Mouse (Mus musculus) Patski (cell line): ENCODE measurements around the gene Oprd1. TPM values are rescaled to one million over a fixed set of nuclear protein-coding genes. Genes with fewer than 3 reads are reported as not detected.
A peak's percentile ranks its signal among the peaks of the same experiment; 100 is the strongest.

ENCODE experiments used
- ATAC-seq: fragments of 100-300 bp; one replicate; pipeline ENCODE4 v1.8.0; 2021
- CTCF ChIA-PET: fragments of 350-600 bp; sonication (Branson Sonifier 250); formaldehyde crosslinking; loops from one replicate; lab custom pipeline; 2022; ENCODE audit warnings: inconsistent platforms; lab: Charles Lee
- POLR2A ChIA-PET: fragments of 350-600 bp; sonication (Branson Sonifier 250); formaldehyde crosslinking; loops from one replicate; lab custom pipeline; 2022; ENCODE audit warnings: antibody characterized with exemption, inconsistent platforms; lab: Charles Lee
- DNase-seq: peaks from one replicate; pipeline ENCODE4 v3.0.0-alpha.2; 2011; ENCODE audit warnings: low read depth, low spot score
- H3K27me3 ChIP-seq: fragments of 371-371 bp; one replicate; pipeline ENCODE4 v1.5.1; 2021
- CTCF ChIP-seq: fragments of 100-300 bp; IDR thresholded peaks from one replicate; pipeline ENCODE4 v1.5.1; 2021
- in situ Hi-C: fragments of 300-500 bp; cut with MboI; formaldehyde crosslinking; loops from 3 replicates; pipeline ENCODE4 v1.11.1; 2018; ENCODE audit warnings: low pct_unique_long_range_greater_than_20kb, mixed read lengths
- polyA plus RNA-seq: library from polyadenylated mRNA; unstranded; gene quantifications from one replicate; pipeline ENCODE4 v1.2.3, GENCODE M21; 2021

Oprd1 gene
- polyA plus RNA-seq, 1 experiment from 2014 or later: not detected

DNA sequence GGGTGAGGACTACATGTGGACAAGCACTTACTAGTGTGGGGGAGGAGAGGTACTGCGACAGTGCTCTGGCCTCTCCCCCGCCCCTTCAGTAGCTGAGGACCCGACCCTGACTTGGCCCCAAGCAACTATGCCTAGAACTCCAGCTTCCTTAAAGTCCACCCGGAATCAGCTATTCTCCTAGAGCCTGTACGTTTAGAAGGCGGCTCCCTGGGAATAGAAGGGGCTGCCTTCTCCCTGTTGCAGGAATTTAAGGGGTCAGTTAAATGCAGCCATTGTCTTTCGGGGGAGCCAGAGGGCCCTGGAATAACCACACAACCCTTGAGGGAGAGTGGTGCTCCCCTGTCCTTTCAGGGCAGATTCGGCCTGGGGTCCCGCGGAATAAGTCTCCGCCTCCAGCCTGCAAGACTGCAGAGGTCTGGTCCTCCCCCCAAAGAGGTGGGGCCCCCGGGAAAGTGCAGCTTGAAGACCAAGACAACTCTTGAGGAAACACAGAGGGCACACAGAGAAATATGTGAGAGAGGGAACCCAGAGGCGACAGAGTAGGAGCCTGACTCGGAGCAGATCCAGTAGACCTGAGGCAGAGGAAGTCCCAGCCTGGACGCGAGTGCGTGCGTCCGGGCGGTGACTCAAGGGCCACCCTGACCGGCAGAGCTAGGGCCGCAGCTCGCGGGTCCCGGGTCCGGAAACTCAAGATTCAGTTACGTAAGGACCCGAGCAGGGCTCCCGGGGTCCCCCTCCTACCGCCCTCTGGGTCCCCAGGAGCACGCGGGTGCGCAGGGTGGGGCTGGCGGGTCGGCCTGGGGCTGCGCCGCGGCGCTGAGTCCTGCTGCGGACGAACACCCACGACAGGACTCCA lies 70.0 kb downstream of the Oprd1 start, which contains the start of gene Gm10300:
Gene Gm10300 (plus strand): TSS at position 621 of the 856 bp plus-strand sequence.
- DNase-seq (no peak), ATAC-seq (no peak)
- in situ Hi-C loops: loop anchor here (5.0 kb wide), 1 partner anchor 37 kb away; no protein-coding TSS in a partner anchor
- CTCF ChIA-PET: interaction anchor here (1.1 to 1.2 kb wide), 2 partner anchors 30 to 80 kb away, joined by 3 read pairs; no protein-coding TSS in a partner anchor
- POLR2A ChIA-PET: interaction anchor here (0.8 to 1.5 kb wide), 5 partner anchors 11 to 94 kb away, joined by 3 to 5 read pairs (median 3); no protein-coding TSS in a partner anchor
- no peak for TF ChIP-seq CTCF
- H3K27me3 ChIP-seq: no peaks in the 10 kb centered on the region

DNA sequence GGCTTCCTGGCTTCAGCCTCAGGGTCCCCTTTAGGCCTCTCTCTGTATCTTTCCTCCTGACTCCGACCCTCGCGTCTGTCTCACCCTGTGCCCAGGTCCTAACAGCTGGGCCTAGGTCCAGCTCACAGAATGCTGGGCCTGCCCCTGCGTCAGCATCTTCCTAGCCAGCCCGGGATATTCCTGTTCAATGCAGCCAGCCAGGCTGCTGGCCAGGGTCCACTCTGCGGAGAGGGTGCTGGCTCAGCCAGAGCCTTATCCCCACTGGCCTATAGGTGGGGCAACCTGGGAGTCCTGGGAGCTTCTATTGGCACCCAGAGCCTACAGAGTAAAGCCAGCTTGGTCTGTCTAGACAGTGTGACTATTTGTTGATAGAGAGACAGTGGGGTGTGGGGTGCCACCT lies 71.3 kb downstream of the Oprd1 start:
- DNase-seq: no peak
- ATAC-seq: no peak
- TF ChIP-seq CTCF: no peak
- POLR2A ChIA-PET: interaction anchor here (0.8 kb wide), 1 partner anchor 25 kb away, joined by 5 read pairs; no protein-coding TSS in a partner anchor
- in situ Hi-C loops: loop anchor here (5.0 kb wide), 1 partner anchor 36 kb away; no protein-coding TSS in a partner anchor
- CTCF ChIA-PET: interaction anchor here (1.8 kb wide), 1 partner anchor 40 kb away, joined by 8 read pairs; no protein-coding TSS in a partner anchor
- no peaks in the 10 kb centered on the region for H3K27me3 ChIP-seq

DNA sequence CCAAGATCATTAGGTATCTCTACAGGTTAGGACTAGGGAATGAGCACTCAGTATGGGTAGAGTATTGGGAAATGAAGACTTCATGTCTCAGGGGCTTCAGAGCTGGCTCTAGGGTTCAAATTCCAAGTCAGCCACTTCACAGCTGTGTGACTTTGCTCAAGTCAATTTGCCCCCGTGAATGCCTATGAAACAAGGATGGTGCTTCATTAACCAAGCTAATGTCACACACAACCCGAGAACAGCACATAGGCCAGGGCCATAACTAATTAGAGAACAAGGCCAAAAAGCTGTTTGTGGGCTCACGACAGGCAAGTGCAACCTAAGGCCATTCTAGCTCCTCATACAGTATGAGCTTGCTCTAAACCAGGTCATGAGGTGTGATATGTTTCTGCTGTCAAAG lies 72.1 kb downstream of the Oprd1 start:
- DNase-seq: no peak
- POLR2A ChIA-PET: interaction anchor here (0.6 to 1.0 kb wide), 2 partner anchors 10 to 157 kb away, joined by 3 to 4 read pairs; no protein-coding TSS in a partner anchor
- in situ Hi-C loops: loop anchor here (5.0 kb wide), 1 partner anchor 35 kb away; no protein-coding TSS in a partner anchor
- no peaks in the 10 kb centered on the region for H3K27me3 ChIP-seq
- CTCF ChIA-PET: interaction anchor here (0.7 to 1.8 kb wide), 2 partner anchors 17 to 39 kb away, joined by 3 to 8 read pairs; no protein-coding TSS in a partner anchor
- no peak for ATAC-seq
- no peak for TF ChIP-seq CTCF

- DNase-seq: no peak
- H3K27me3 ChIP-seq: no peaks in the 10 kb centered on the region
- TF ChIP-seq CTCF: no peak
- CTCF ChIA-PET: interaction anchor here (1.8 kb wide), 1 partner anchor 38 kb away, joined by 8 read pairs; no protein-coding TSS in a partner anchor
- POLR2A ChIA-PET: interaction anchor here (0.6 to 1.0 kb wide), 2 partner anchors 10 to 156 kb away, joined by 3 to 4 read pairs; no protein-coding TSS in a partner anchor
- in situ Hi-C loops: loop anchor here (5.0 kb wide), 1 partner anchor 34 kb away; no protein-coding TSS in a partner anchor
- no peak for ATAC-seq
Observed at GRCm38 (mm10) chr4:132071674-132072073, 72.6 kb downstream of the Oprd1 start.

- H3K27me3 ChIP-seq: no peaks in the 10 kb centered on the region
- TF ChIP-seq CTCF: no peak
- POLR2A ChIA-PET: no interaction called here
- CTCF ChIA-PET: no interaction called here
- in situ Hi-C loops: no loop called here
- ATAC-seq (no peak), DNase-seq (no peak)
Observed at GRCm38 (mm10) chr4:132067938-132068235, 76.4 kb downstream of the Oprd1 start.

DNA sequence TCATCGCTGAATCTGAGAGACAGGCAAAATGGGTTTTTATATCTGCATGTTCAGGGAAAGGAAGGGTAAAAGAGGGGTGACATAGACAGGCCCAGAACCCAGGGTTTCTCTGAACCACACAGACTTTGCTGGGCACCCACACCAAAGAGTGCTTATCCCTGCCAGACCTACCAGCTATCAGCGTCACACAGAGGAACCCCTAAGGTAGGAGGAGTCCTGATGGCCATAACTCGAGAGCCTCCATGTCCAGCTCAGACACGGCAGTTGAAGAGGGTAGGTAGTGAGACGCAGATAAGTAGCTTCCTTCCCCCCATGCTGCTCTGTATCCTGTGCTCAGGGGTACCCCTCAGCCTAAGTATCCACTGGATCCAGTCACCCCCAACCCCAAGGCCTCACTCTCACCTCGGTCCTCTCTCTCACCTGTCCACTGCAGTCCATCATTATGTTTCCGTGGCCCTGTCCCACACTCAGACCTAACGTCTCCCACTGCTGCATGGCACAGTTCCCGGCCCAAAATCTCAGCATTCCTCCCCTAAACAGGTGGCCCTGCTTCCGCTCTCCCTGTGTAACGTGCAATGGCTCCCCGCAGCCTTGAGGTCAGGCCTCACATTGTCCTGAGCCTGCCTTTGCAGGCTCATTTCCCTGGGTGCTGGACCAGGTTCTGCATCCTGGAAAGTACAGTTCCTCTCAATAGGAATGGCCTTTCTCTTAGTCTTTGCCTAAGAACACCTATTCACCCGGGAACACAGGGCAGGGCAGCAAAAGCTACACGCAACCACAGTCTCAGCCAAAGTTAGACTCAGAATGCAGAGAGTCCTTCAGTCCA lies 77.0 kb downstream of the Oprd1 start:
- no peak for TF ChIP-seq CTCF
- DNase-seq (no peak), ATAC-seq (no peak)
- in situ Hi-C loops: no loop called here
- no peaks in the 10 kb centered on the region for H3K27me3 ChIP-seq
- ChIA-PET POLR2A (interaction anchor here (1.6 kb wide), 1 partner anchor 10 kb away, joined by 4 read pairs; no protein-coding TSS in a partner anchor), CTCF (no interaction called here)

DNA sequence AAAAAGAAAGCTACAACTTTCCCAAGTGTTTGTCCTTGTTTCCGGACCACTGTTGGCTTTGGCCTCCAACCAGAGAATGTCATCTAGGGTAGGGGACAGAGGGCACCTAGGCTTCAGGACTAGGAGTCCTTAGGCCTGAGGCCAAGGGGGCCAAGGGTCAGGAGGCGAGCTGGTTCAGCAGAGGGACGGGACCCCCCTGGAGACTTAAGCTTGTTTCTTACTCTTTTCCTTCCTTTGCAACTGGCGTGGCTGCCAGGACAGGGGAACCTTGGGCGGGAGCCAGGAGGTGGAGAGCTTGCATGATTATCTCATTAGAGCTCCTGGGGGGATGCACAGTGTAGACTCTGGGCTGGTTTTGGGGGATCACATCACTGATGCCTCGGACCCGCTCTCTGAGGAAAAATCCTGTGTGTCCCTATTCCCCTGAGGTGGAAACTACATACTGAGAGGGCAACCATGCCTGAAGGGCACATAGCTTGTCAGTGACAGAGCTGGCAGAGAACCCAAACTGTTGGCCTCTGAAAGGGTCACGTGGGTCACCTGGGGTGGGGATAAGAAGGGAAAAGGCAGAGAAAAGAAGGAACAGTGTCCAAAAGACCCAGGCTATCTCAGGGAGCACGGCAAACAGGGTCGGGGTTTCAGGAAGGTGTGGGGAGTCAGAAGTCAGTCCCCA lies 78.0 kb downstream of the Oprd1 start:
- CTCF ChIA-PET: interaction anchor here (0.8 kb wide), 1 partner anchor 18 kb away, joined by 3 read pairs; no protein-coding TSS in a partner anchor
- in situ Hi-C loops: no loop called here
- ATAC-seq (peak; percentile 40), DNase-seq (no peak)
- TF ChIP-seq CTCF: no peak
- H3K27me3 ChIP-seq: no peaks in the 10 kb centered on the region
- POLR2A ChIA-PET: interaction anchor here (0.7 to 1.6 kb wide), 2 partner anchors 9 to 96 kb away, joined by 3 to 4 read pairs; no protein-coding TSS in a partner anchor

DNA sequence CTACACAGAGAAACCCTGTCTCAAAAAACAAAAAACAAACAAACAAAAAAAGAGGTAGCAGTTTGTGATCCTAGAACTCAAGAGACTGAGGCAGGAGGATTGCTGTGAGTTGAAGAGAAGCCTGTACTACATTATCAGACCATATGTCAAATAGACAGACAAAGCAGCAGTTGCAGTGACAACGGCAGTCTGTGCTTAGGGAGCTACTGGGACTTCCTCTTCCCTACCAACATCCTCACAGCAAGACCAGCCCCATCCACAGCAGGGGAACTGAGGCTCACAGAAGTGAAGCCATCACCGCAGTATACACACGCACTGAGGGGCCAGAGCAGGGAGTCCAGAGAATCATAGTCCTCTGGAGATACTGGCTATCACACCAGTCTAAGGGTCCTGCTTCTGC lies 78.7 kb downstream of the Oprd1 start:
- TF ChIP-seq CTCF: no peak
- ChIA-PET POLR2A (interaction anchor here (1.6 kb wide), 1 partner anchor 9 kb away, joined by 4 read pairs; no protein-coding TSS in a partner anchor), CTCF (no interaction called here)
- DNase-seq: no peak
- H3K27me3 ChIP-seq: no peaks in the 10 kb centered on the region
- in situ Hi-C loops: no loop called here
- no peak for ATAC-seq

GRCm38 (mm10) chr4:132064550-132064949 lies 79.7 kb downstream of the Oprd1 start:
- H3K27me3 ChIP-seq: no peaks in the 10 kb centered on the region
- ChIA-PET CTCF (no interaction called here), POLR2A (no interaction called here)
- no peak for DNase-seq
- in situ Hi-C loops: no loop called here
- ATAC-seq: no peak
- no peak for TF ChIP-seq CTCF
